Mouse (Mus musculus): ENCODE data around the gene Micu1. TPM values are rescaled to one million over a fixed set of nuclear protein-coding genes. Genes with fewer than 3 reads are reported as not detected.
A peak's percentile ranks its signal among the peaks of the same experiment; 100 is the strongest.

Gene Micu1
- total RNA-seq, 2 experiments from 2014 or later, result 56.1 to 67.3 TPM

- no peak for DNase-seq
These were observed 204.9 kb downstream of the Micu1 start for GRCm38 (mm10) chr10:59907080-59907609.

DNA sequence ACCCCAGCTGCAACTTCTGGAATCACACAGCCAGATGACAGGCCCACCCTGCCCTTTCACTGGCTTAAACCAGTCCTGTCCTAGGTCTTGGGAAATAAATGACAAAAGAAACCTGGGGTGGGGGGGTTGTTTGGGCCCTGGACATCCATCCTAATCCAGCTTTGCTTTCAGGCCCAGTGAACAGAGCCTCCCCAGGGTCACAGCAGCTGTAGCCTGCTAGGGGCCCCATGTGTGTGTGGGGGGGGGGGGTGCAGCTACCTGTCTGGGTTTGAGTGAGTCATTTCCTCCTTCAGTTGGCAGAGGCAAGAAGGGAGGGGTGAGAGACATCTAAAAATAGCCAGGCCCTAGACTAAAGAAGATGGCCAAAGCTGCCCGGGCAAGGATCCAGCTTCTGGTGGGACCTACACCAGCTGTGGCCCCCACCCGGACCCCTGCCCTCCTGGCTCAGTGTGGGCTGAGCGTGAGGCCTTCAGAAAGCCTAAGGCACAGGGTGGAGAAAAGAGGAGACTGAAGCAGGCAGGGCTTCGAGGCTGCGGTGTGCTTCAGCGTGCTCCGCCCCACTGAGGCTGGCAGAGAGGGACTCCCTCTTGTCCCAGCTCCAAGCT lies 205.5 kb downstream of the Micu1 start:
- DNase-seq, result peak; percentile 46

DNA sequence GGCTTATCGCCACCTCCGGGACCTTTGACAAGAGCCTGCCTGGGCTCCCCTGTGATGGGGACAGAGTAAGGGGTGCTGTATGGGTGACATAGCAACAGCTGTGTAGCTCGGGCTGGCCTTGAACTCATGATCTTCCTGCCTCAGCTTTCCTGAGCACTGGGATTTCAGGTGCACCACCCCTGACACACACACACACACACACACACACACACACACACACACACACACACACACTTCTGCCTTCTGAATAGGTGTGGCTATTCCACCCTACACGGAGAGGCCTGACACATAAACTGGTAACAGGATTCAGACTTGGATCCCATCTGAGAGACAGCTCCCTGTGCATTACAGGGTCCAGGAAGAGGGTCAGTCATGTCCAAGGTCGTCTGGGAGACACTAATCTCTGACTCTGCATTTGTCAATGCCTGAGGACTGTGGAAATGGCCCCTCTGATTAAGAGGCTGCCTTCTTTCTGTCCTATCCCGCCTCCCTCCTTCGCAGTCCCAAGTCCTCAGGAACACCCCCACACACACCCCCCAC lies 206.6 kb downstream of the Micu1 start:
- DNase-seq, result no peak

GRCm38 (mm10) chr10:59909357-59909847 lies 207.1 kb downstream of the Micu1 start:
- DNase-seq, result peak; percentile 77

GRCm38 (mm10) chr10:59911091-59911490 lies 208.8 kb downstream of the Micu1 start:
- no peak for DNase-seq

GRCm38 (mm10) chr10:59911561-59912198 lies 209.4 kb downstream of the Micu1 start:
- DNase-seq, result peak; percentile 80

Other genes starting within 250 kb of the Micu1 start
- not detected for gene Gm10322, start 86.4 kb upstream of the Micu1 start, total RNA-seq (2021)
- 10 to 100 TPM; 33.4 to 40.4 TPM for gene Mcu, start 85.8 kb upstream of the Micu1 start, total RNA-seq (2021)
- 10 to 100 TPM; 45.4 to 52.7 TPM for gene Dnajb12, start 177.1 kb downstream of the Micu1 start, total RNA-seq (2021)
- 100 to 1,000 TPM in 1 of 2 experiments, 10 to 100 TPM in 1; 46.2 to 129 TPM for gene Ddit4, start 249.4 kb downstream of the Micu1 start, total RNA-seq (2021)

Data from adrenal gland, postnatal 10 days (tissue).